Mouse (Mus musculus) thymus, adult 2 months (tissue): ENCODE measurements around the gene Sema3g. TPM values are rescaled to one million over a fixed set of nuclear protein-coding genes. Genes with fewer than 3 reads are reported as not detected.

Experiments used
- DNase-seq: peaks from one replicate; pipeline ENCODE4 v3.0.0; 2021
- H3K27ac ChIP-seq: fragments of 200-500 bp; 2 replicates; pipeline ENCODE4 v1.5.1; 2012; ENCODE audit warnings: low read length, control low read depth; ENCODE audit not compliant: control insufficient read depth, insufficient read depth
- H3K27me3 ChIP-seq: fragments of 200-500 bp; 2 replicates; pipeline ENCODE4 v1.6.1; 2012; ENCODE audit warnings: mild to moderate bottlenecking, low read length, moderate library complexity, mixed read lengths; ENCODE audit not compliant: control insufficient read depth, insufficient read depth
- H3K36me3 ChIP-seq: fragments of 200-500 bp; 2 replicates; pipeline ENCODE4 v1.6.1; 2012; ENCODE audit warnings: mild to moderate bottlenecking, low read length, moderate library complexity; ENCODE audit not compliant: control insufficient read depth, insufficient read depth
- H3K4me1 ChIP-seq: fragments of 200-500 bp; replicated peaks from 2 replicates; pipeline ENCODE4 v1.6.1; 2012; ENCODE audit warnings: low read length; ENCODE audit not compliant: control insufficient read depth, insufficient read depth
- H3K4me3 ChIP-seq: fragments of 200-500 bp; 2 replicates; pipeline ENCODE4 v1.5.1; 2012; ENCODE audit warnings: mild to moderate bottlenecking, low read length, control low read depth, moderate library complexity; ENCODE audit not compliant: control insufficient read depth, insufficient read depth
- CTCF ChIP-seq: fragments of 200-500 bp; IDR thresholded peaks from 2 replicates; pipeline ENCODE4 v1.5.1; 2012; ENCODE audit warnings: mild to moderate bottlenecking, control low read depth, low read length, moderate library complexity, borderline replicate concordance; ENCODE audit not compliant: control insufficient read depth, poor library complexity, insufficient read depth; ENCODE audit errors: extremely low read depth
- POLR2A ChIP-seq: fragments of 200-500 bp; IDR thresholded peaks from 2 replicates; pipeline ENCODE4 v1.6.1; 2012; ENCODE audit warnings: mild to moderate bottlenecking, low read length, control low read depth, moderate library complexity; ENCODE audit not compliant: control insufficient read depth, poor library complexity, insufficient read depth; ENCODE audit errors: extremely low read depth
- WGBS: fragments of 180-500 bp; shearing (Covaris S2); methylation state at CpG from one replicate; pipeline ENCODE4 v1.1.7; 2018; 5-methylcytosine and 5-hydroxymethylcytosine counted together
- polyA plus RNA-seq: library from polyadenylated mRNA; depleted of rRNA; stranded (reverse); fragments of >200 nt; gene quantifications from 2 replicates; pipeline ENCODE4 v1.2.3, GENCODE M21; 2012; rRNA removed

Gene Sema3g
- 1.9 and 2.4 TPM in 2 replicates for polyA plus RNA-seq

DNA sequence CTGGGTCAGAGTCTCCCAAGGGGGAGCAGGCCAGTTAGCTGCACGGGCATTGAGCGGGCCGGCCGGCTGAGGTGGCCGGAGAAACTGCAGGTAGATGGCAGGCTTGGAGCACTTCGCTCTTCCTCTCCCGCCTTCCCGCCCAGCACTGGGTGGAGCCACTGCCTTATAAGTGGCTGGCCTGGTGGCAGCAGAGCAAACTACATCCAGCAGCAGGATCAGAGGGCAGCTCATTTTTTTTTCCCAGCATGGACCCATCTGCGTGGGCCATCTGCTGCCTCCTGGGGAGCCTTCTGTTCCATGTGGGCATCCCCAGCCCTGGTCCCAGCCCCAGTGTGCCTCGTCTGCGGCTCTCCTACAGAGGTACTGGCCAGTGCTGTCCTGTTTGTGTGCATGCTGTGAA is at the start of gene Sema3g:
Gene Sema3g, plus strand, starts transcription at position 195 of the 400 bp plus-strand sequence.
- Histone ChIP-seq H3K27me3 (no peaks in the 10 kb centered on the region), H3K4me3 (no peak within 1 kb of the TSS), H3K36me3 (no peaks in the 10 kb centered on the region), H3K4me1 (peaks cover 4% of the 10 kb centered on the region), H3K27ac (no peak within 1 kb of the TSS)
- no peak for DNase-seq
- no peak for TF ChIP-seq POLR2A
- no peak for TF ChIP-seq CTCF
- WGBS: 21% methylated on average over 11 of the region's 11 CpGs

- 12% methylated on average over 10 of the region's 10 CpGs for WGBS
- Histone ChIP-seq H3K27ac (no peak within 1 kb of the TSS), H3K36me3 (peaks cover 27% of the 10 kb centered on the region), H3K4me1 (no peaks in the 10 kb centered on the region), H3K4me3 (no peak within 1 kb of the TSS), H3K27me3 (no peaks in the 10 kb centered on the region)
- DNase-seq: no peak
- no peak for TF ChIP-seq POLR2A
Observed at GRCm38 (mm10) chr14:31168425-31168824, 49.2 kb upstream of the Sema3g start, which contains the start of gene Stab1. Gene Stab1 (minus strand): TSS chr14:31168641.

DNA sequence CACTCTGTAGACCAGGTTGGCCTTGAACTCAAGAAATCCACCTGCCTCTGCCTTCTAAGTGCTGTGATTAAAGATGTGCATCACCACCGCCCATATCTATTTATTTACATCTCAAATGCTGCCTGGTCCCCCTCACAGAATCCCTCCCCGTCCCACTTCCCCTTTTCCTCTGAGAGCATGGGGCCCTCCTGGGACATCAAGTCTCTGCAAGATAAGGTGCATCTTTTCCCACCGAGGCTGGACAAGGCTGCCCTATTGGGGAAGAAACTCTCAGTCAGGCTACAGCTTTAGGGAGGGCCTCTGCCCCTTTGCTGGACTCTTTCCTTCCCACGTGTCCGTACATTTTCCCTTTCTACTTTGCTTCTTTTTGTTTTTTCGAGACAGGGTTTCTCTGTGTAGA is 48.2 kb upstream of the Sema3g start:
- WGBS: 55% methylated on average over 6 of the region's 6 CpGs
- Histone ChIP-seq H3K27ac (no peak overlapping the region), H3K36me3 (peaks cover 38% of the 10 kb centered on the region), H3K27me3 (no peaks in the 10 kb centered on the region), H3K4me1 (no peaks in the 10 kb centered on the region), H3K4me3 (no peak overlapping the region)
- no peak for DNase-seq
- TF ChIP-seq POLR2A (no peak), CTCF (no peak)

GRCm38 (mm10) chr14:31170963-31171362 is 46.7 kb upstream of the Sema3g start:
- no peaks in the 10 kb centered on the region for H3K4me1 ChIP-seq
- 97% methylated on average over 13 of the region's 13 CpGs for WGBS
- no peaks in the 10 kb centered on the region for H3K27me3 ChIP-seq
- no peak overlapping the region for H3K4me3 ChIP-seq
- H3K36me3 ChIP-seq: peaks cover 44% of the 10 kb centered on the region
- no peak for DNase-seq
- H3K27ac ChIP-seq: no peak overlapping the region
- TF ChIP-seq POLR2A (no peak), CTCF (no peak)

GRCm38 (mm10) chr14:31171386-31171785 is 46.3 kb upstream of the Sema3g start:
- H3K4me1 ChIP-seq: no peaks in the 10 kb centered on the region
- WGBS: 95% methylated on average over 11 of the region's 11 CpGs
- peaks cover 48% of the 10 kb centered on the region for H3K36me3 ChIP-seq

DNA sequence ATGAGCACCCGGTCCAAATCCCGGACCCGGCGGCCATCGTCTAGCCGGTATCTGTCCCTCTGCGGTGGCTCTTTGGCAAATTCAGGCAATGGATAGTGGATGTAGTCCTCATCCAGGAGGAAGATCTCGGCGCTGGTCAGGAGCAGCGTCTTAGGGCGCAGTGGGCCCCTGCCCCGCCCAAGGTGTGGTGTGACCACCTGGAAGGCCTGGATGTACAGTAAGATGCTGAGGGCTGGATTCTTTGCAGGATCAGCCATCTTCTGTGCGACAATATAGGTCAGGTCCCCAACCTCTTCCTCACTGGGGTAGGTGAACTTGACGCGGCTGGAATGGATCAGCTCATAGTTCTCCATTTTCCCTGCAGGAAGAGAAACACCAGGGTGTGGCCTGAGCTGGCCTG is 45.8 kb upstream of the Sema3g start:
- TF ChIP-seq CTCF: no peak
- no peak overlapping the region for H3K27ac ChIP-seq
- peaks cover 52% of the 10 kb centered on the region for H3K36me3 ChIP-seq
- 96% methylated on average over 15 of the region's 15 CpGs for WGBS
- no peaks in the 10 kb centered on the region for H3K27me3 ChIP-seq
- H3K4me3 ChIP-seq: no peak overlapping the region
- DNase-seq: no peak
- no peaks in the 10 kb centered on the region for H3K4me1 ChIP-seq

More at GRCm38 (mm10) chr14:31171386-31171785, 46.3 kb upstream of the Sema3g start:
- TF ChIP-seq POLR2A (no peak), CTCF (no peak)
- no peak overlapping the region for H3K4me3 ChIP-seq
- H3K27ac ChIP-seq: no peak overlapping the region
- H3K27me3 ChIP-seq: no peaks in the 10 kb centered on the region
- DNase-seq: no peak

GRCm38 (mm10) chr14:31172781-31173455 is 44.7 kb upstream of the Sema3g start:
- Histone ChIP-seq H3K27me3 (no peaks in the 10 kb centered on the region), H3K36me3 (peaks cover 63% of the 10 kb centered on the region), H3K27ac (no peak overlapping the region), H3K4me1 (no peaks in the 10 kb centered on the region), H3K4me3 (no peak overlapping the region)
- no peak for DNase-seq
- WGBS: 91% methylated on average over 18 of the region's 18 CpGs
- no peak for TF ChIP-seq CTCF
- TF ChIP-seq POLR2A: no peak
